Mouse (Mus musculus) mature B cell (primary cell): ENCODE results near the gene Arhgap24.

ENCODE experiments used
- in situ Hi-C: fragments of 300-500 bp; cut with MboI; formaldehyde crosslinking; loops from 2 replicates; pipeline ENCODE4 v1.14.3; 2019

Gene Arhgap24

GRCm38 (mm10) chr5:102670731-102671345 lies 189.6 kb downstream of the Arhgap24 start:
- in situ Hi-C loops: no loop called here

GRCm38 (mm10) chr5:102675326-102675725 lies 194.1 kb downstream of the Arhgap24 start:
- in situ Hi-C loops: loop anchor here (25.0 kb wide), 1 partner anchor 463 kb away; no protein-coding TSS in a partner anchor

GRCm38 (mm10) chr5:102677176-102677575 lies 196.0 kb downstream of the Arhgap24 start:
- in situ Hi-C loops: loop anchor here (25.0 kb wide), 1 partner anchor 465 kb away; no protein-coding TSS in a partner anchor

GRCm38 (mm10) chr5:102687673-102688072 lies 206.5 kb downstream of the Arhgap24 start:
- in situ Hi-C loops: loop anchor here (25.0 kb wide), 1 partner anchor 475 kb away; no protein-coding TSS in a partner anchor

GRCm38 (mm10) chr5:102692487-102692886 lies 211.3 kb downstream of the Arhgap24 start:
- in situ Hi-C loops: loop anchor here (25.0 kb wide), 1 partner anchor 480 kb away; no protein-coding TSS in a partner anchor

GRCm38 (mm10) chr5:102693192-102693591 lies 212.0 kb downstream of the Arhgap24 start:
- in situ Hi-C loops: loop anchor here (25.0 kb wide), 1 partner anchor 481 kb away; no protein-coding TSS in a partner anchor

- in situ Hi-C loops: loop anchor here (25.0 kb wide), 1 partner anchor 482 kb away; no protein-coding TSS in a partner anchor
These were observed 212.7 kb downstream of the Arhgap24 start for GRCm38 (mm10) chr5:102693871-102694270.

- in situ Hi-C loops: loop anchor here (25.0 kb wide), 1 partner anchor 485 kb away; no protein-coding TSS in a partner anchor
These were observed 216.6 kb downstream of the Arhgap24 start for GRCm38 (mm10) chr5:102697784-102698183.

GRCm38 (mm10) chr5:102698396-102698795 lies 217.2 kb downstream of the Arhgap24 start:
- in situ Hi-C loops: loop anchor here (25.0 kb wide), 1 partner anchor 486 kb away; no protein-coding TSS in a partner anchor

- in situ Hi-C loops: loop anchor here (25.0 kb wide), 1 partner anchor 487 kb away; no protein-coding TSS in a partner anchor
These were observed 217.7 kb downstream of the Arhgap24 start for GRCm38 (mm10) chr5:102698891-102699290.

GRCm38 (mm10) chr5:102702581-102702980 lies 221.4 kb downstream of the Arhgap24 start:
- in situ Hi-C loops: no loop called here

GRCm38 (mm10) chr5:102703325-102704099 lies 222.3 kb downstream of the Arhgap24 start:
- in situ Hi-C loops: no loop called here

GRCm38 (mm10) chr5:102705170-102705569 lies 224.0 kb downstream of the Arhgap24 start:
- in situ Hi-C loops: no loop called here

GRCm38 (mm10) chr5:102710336-102710735 lies 229.1 kb downstream of the Arhgap24 start:
- in situ Hi-C loops: no loop called here

- in situ Hi-C loops: no loop called here
These were observed 238.3 kb downstream of the Arhgap24 start for GRCm38 (mm10) chr5:102719368-102719972.

- in situ Hi-C loops: no loop called here
These were observed 242.4 kb downstream of the Arhgap24 start for GRCm38 (mm10) chr5:102723558-102723957.

- in situ Hi-C loops: no loop called here
These were observed 243.7 kb downstream of the Arhgap24 start for GRCm38 (mm10) chr5:102724813-102725348.

GRCm38 (mm10) chr5:102725365-102725764 lies 244.2 kb downstream of the Arhgap24 start:
- in situ Hi-C loops: no loop called here

- in situ Hi-C loops: no loop called here
These were observed 245.8 kb downstream of the Arhgap24 start for GRCm38 (mm10) chr5:102726985-102727384.

GRCm38 (mm10) chr5:102728531-102728930 lies 247.3 kb downstream of the Arhgap24 start:
- in situ Hi-C loops: no loop called here

GRCm38 (mm10) chr5:102729476-102729875 lies 248.3 kb downstream of the Arhgap24 start:
- in situ Hi-C loops: no loop called here

GRCm38 (mm10) chr5:102736131-102736530 lies 254.9 kb downstream of the Arhgap24 start:
- in situ Hi-C loops: no loop called here
